Mouse (Mus musculus) myocyte (in vitro differentiated cells): ENCODE measurements around the gene Slc35e3. TPM values are rescaled to one million over a fixed set of nuclear protein-coding genes. Genes with fewer than 3 reads are reported as not detected.

Experiments
- H3K27me3 ChIP-seq: one replicate; pipeline ENCODE4 v1.6.1; 2011; ENCODE audit not compliant: control insufficient read depth, insufficient read depth, insufficient read length
- H3K36me3 ChIP-seq: one replicate; pipeline ENCODE4 v1.6.1; 2011; ENCODE audit not compliant: control insufficient read depth, insufficient read depth
- H3K4me2 ChIP-seq: one replicate; pipeline ENCODE4 v1.6.1; 2011; ENCODE audit warnings: low read depth, control low read depth
- H3K4me3 ChIP-seq: one replicate; pipeline ENCODE4 v1.5.1; 2011; ENCODE audit warnings: mild to moderate bottlenecking, control low read depth, moderate library complexity
- H3K79me2 ChIP-seq: one replicate; pipeline ENCODE4 v1.6.1; 2011; ENCODE audit not compliant: control insufficient read depth, insufficient read depth
- H3ac ChIP-seq: one replicate; pipeline ENCODE4 v1.6.1; 2011; ENCODE audit not compliant: control insufficient read depth, insufficient read length
- CEBPB ChIP-seq: IDR thresholded peaks from 2 replicates; pipeline ENCODE4 v1.6.1; 2011; ENCODE audit warnings: mild to moderate bottlenecking, moderate library complexity; ENCODE audit not compliant: poor library complexity, insufficient read depth, severe bottlenecking
- E2F4 ChIP-seq: IDR thresholded peaks from one replicate; pipeline ENCODE4 v1.6.1; 2011; ENCODE audit warnings: mild to moderate bottlenecking, control low read depth, moderate library complexity; ENCODE audit not compliant: insufficient read depth
- MAX ChIP-seq: IDR thresholded peaks from one replicate; pipeline ENCODE4 v1.6.1; 2011; ENCODE audit warnings: low read depth, mild to moderate bottlenecking, control low read depth
- MYOD1 ChIP-seq, 3 experiments: IDR thresholded peaks; one replicate each; pipeline ENCODE4 v1.6.1; 2011; ENCODE audit warnings: control low read depth in 2 of 3, low read depth in 2 of 3, mild to moderate bottlenecking in 2 of 3, moderate library complexity in 1 of 3; ENCODE audit not compliant: insufficient read length in 2 of 3, control insufficient read depth in 1 of 3
- MYOG ChIP-seq, 3 experiments: IDR thresholded peaks; one replicate each; pipeline ENCODE4 v1.6.1; 2011; ENCODE audit warnings: control low read depth in 2 of 3, low read depth in 2 of 3, mild to moderate bottlenecking in 2 of 3; ENCODE audit not compliant: insufficient read length in 2 of 3, control insufficient read depth in 1 of 3, insufficient read depth in 1 of 3
- POLR2A ChIP-seq: IDR thresholded peaks from one replicate; pipeline ENCODE4 v1.6.1; 2011; ENCODE audit warnings: low read depth, mild to moderate bottlenecking, control low read depth, moderate library complexity; ENCODE audit not compliant: insufficient read length
- POLR2AphosphoS2 ChIP-seq: IDR thresholded peaks from one replicate; pipeline ENCODE4 v1.6.1; 2011; ENCODE audit warnings: low read depth, control low read depth; ENCODE audit not compliant: insufficient read length
- REST ChIP-seq: IDR thresholded peaks from one replicate; pipeline ENCODE4 v1.6.1; 2011; ENCODE audit warnings: mild to moderate bottlenecking, control low read depth, moderate library complexity; ENCODE audit not compliant: insufficient read depth, insufficient read length
- SRF ChIP-seq: IDR thresholded peaks from one replicate; pipeline ENCODE4 v1.6.1; 2011; ENCODE audit warnings: low read depth; ENCODE audit not compliant: control insufficient read depth, insufficient read length
- TCF12 ChIP-seq: IDR thresholded peaks from one replicate; pipeline ENCODE4 v1.6.1; 2011; ENCODE audit warnings: mild to moderate bottlenecking, control low read depth; ENCODE audit not compliant: poor library complexity, insufficient read depth, severe bottlenecking
- TCF3 ChIP-seq: IDR thresholded peaks from one replicate; pipeline ENCODE4 v1.6.1; 2011; ENCODE audit warnings: low read depth, control low read depth; ENCODE audit not compliant: insufficient read length
- USF1 ChIP-seq: IDR thresholded peaks from one replicate; pipeline ENCODE4 v1.6.1; 2011; ENCODE audit warnings: low read depth, mild to moderate bottlenecking, control low read depth, moderate library complexity
- polyA plus RNA-seq: library from polyadenylated mRNA; unstranded; fragments of >200 nt; fragmentation: generic; extraction: Trizol; gene quantifications from one replicate; pipeline ENCODE4 v1.2.1, GENCODE M21; 2012; ENCODE audit warnings: missing spikeins

Slc35e3 gene
- polyA plus RNA-seq, 1 experiment = 9.2 TPM

DNA sequence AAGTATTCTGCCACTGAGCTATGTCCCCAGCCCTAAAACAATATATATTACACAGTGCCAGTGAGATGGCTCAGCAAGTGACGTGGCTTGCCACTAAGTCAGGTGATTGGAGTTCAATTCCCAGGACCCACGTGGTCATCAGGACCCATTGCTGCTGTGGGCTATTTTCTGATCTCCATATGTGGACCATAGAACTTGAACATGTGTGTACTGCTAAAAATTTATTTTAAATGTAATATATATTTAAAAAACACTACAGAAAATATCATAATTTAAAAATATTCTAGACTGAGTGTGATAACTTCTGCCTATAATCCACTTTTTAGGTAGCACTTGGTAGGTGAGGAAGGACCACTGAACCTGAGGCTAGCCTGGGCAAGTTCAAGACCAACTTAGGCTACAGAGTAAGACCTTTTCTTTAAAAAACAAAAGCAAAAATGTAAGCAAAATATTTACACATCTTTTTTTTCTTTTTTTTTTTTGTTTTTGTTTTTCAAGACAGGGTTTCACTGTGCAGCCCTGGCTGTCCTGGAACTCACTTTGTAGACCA is 16.2 kb upstream of the Slc35e3 start:
- Histone ChIP-seq H3K36me3 (peaks cover 72% of the 10 kb centered on the region), H3K79me2 (no peaks in the 10 kb centered on the region), H3K4me3 (no peak overlapping the region), H3ac (no peak overlapping the region), H3K4me2 (no peak overlapping the region), H3K27me3 (no peaks in the 10 kb centered on the region)
- TF ChIP-seq USF1 (no peak), TCF12 (no peak), MYOD1 (IDR thresholded peaks at IDR 0.05; ENCODE audit: control insufficient read depth in 1 of 3, insufficient read length in 2 of 3, low read depth in 2 of 3) (no peak), POLR2A (no peak), E2F4 (no peak), TCF3 (no peak), POLR2AphosphoS2 (no peak), MYOG (IDR thresholded peaks at IDR 0.05; ENCODE audit: control insufficient read depth in 1 of 3, insufficient read depth in 1 of 3, insufficient read length in 2 of 3, low read depth in 2 of 3) (no peak), REST (no peak), MAX (no peak), SRF (no peak), CEBPB (no peak)

DNA sequence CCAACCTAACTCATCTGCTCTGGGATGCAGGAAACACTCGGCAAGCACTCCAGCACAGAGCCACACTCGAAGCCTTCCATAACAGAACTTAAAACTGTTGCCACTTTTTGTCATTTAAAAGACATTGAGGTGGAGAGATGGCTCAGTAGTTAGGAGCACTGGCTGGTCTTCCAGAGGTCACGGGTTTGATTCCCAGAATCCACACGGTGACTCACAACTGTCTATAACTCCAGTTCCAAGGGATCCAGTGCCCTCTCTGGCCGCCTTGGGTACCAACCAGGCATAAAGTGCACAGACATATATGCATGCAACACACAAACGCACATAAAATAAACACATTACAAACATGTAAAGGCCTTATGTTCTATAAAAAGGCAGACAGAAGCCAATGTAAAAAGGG is 15.4 kb upstream of the Slc35e3 start:
- H3ac ChIP-seq = no peak overlapping the region
- TF ChIP-seq TCF12 (no peak), E2F4 (no peak), POLR2AphosphoS2 (no peak), CEBPB (no peak), TCF3 (no peak), MAX (no peak), POLR2A (no peak), REST (no peak), MYOG (IDR thresholded peaks at IDR 0.05; ENCODE audit: control insufficient read depth in 1 of 3, insufficient read depth in 1 of 3, insufficient read length in 2 of 3, low read depth in 2 of 3) (no peak), SRF (no peak), MYOD1 (IDR thresholded peaks at IDR 0.05; ENCODE audit: control insufficient read depth in 1 of 3, insufficient read length in 2 of 3, low read depth in 2 of 3) (no peak), USF1 (no peak)
- no peaks in the 10 kb centered on the region for H3K27me3 ChIP-seq
- H3K36me3 ChIP-seq = peaks cover 78% of the 10 kb centered on the region
- no peak overlapping the region for H3K4me2 ChIP-seq
- H3K4me3 ChIP-seq = no peak overlapping the region
- no peaks in the 10 kb centered on the region for H3K79me2 ChIP-seq

DNA sequence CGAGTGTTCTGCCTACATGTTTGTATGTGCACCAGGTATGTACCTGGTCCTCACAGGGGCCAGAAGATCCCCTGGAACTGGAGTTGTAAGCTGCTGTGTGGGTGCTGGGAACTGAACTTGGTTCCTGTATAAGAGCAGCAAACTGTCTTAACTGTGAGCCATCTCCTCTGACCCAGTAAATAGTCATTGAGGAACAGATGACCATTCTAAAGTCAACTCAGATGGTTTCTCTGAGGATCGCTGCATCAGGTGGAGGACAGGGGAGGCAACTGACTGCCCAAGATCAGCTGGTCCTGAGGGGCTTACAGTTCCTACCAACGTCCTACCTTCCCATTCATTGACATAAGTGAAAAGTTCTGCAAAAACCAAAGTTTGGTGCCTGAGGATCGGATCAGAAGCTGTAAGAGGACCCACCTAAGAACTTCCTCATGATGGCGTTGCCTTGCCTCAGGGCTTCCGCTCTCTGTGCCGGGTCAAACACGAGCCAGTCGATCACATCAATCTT is 14.7 kb upstream of the Slc35e3 start:
- H3K27me3 ChIP-seq = no peaks in the 10 kb centered on the region
- H3K4me3 ChIP-seq = no peak overlapping the region
- H3K79me2 ChIP-seq = no peaks in the 10 kb centered on the region
- TF ChIP-seq USF1 (no peak), REST (no peak), SRF (no peak), POLR2A (no peak), MYOG (IDR thresholded peaks at IDR 0.05; ENCODE audit: control insufficient read depth in 1 of 3, insufficient read depth in 1 of 3, insufficient read length in 2 of 3, low read depth in 2 of 3) (no peak), E2F4 (no peak), MAX (no peak), MYOD1 (IDR thresholded peaks at IDR 0.05; ENCODE audit: control insufficient read depth in 1 of 3, insufficient read length in 2 of 3, low read depth in 2 of 3) (no peak), TCF3 (no peak), POLR2AphosphoS2 (no peak), CEBPB (no peak), TCF12 (no peak)
- H3K4me2 ChIP-seq = no peak overlapping the region
- no peak overlapping the region for H3ac ChIP-seq
- peaks cover 71% of the 10 kb centered on the region for H3K36me3 ChIP-seq

DNA sequence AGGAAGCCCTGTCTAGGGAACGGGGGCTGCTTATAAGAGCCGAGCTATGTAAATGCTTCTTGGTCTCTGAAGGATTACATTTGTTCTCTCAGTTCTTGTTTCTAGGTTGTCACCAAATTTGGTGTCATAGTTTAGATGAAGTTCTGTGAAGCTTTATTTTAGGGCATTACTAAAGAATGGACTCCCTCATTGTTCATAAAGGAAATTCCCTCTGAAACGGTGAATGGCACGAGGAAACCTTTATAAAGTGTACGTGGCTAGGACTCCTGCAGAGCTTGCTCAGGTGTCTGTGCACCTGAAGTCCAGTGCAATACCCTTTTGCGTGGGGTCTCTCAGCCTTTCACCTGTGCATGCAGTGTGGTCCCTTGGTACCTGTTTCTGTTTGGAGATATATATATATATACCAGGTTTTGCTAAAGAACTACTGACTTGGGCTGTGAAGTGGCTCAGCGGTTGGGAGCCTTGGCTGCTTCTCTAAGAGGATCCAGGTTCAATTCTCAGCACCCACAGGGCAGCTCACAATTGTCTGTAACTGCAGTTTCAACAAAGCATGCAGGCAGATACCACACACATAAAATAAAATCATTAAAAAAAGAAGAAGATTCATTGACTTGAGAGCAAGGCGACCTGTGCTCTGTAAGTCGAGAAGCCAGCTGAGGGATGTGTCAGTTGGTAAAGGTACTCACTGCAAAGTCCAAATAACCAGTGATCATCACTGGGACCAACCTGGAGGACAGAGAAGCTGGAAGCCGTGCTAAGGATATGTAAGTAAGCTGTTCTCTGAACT is 13.9 kb upstream of the Slc35e3 start:
- H3K36me3 ChIP-seq = peaks cover 67% of the 10 kb centered on the region
- H3K4me2 ChIP-seq = no peak overlapping the region
- no peaks in the 10 kb centered on the region for H3K79me2 ChIP-seq
- H3K4me3 ChIP-seq = no peak overlapping the region
- no peak overlapping the region for H3ac ChIP-seq
- no peak for TF ChIP-seq TCF3
- TF ChIP-seq CEBPB = no peak
- TF ChIP-seq POLR2AphosphoS2 = no peak
- TF ChIP-seq MYOD1 (IDR thresholded peaks at IDR 0.05; ENCODE audit: control insufficient read depth in 1 of 3, insufficient read length in 2 of 3, low read depth in 2 of 3) = no peak
- no peak for TF ChIP-seq MAX
- TF ChIP-seq TCF12 = no peak
- TF ChIP-seq E2F4 = no peak
- TF ChIP-seq MYOG (IDR thresholded peaks at IDR 0.05; ENCODE audit: control insufficient read depth in 1 of 3, insufficient read depth in 1 of 3, insufficient read length in 2 of 3, low read depth in 2 of 3) = no peak
- TF ChIP-seq POLR2A = no peak
- H3K27me3 ChIP-seq = no peaks in the 10 kb centered on the region
